Mouse (Mus musculus): Measurements from ENCODE around the gene Sod3.

The Sod3 gene

DNA sequence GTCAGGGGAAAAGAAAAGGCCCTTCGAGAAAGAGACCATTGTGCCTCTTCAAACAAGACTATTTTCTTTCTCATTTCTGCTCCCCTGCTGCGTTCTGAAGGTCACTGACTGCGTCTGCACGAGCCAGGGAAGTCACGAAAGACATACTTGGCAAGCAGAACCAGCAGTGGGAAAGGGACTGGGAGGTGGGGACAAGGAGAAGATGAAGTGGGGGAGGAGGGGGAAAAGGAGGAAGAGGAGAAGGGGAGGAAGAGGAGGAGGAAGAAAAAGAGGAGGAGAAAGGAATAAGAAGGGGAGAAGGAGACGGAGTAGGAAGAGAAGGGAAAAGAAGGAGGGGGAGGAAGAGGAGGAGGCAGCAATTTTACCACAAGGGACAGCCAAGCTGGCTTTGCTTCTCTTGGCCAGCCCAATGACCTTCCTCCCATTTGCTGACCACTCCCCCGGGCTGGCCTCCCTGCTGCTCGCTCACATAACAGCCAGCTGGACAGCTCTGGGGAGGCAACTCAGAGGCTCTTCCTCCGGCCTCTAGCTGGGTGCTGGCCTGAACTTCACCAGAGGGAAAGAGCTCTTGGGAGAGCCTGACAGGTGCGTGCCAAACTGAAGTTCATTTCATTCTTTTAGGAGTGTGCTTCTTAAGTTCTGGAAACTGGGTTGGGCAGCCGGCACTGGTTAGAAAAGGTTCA lies at the start of gene Sod3:
TSS of gene Sod3 (plus strand) at position 324 of the 683 bp plus-strand sequence.
- no peak for DNase-seq (ENCODE audit: low spot score in 2 of 2)

DNA sequence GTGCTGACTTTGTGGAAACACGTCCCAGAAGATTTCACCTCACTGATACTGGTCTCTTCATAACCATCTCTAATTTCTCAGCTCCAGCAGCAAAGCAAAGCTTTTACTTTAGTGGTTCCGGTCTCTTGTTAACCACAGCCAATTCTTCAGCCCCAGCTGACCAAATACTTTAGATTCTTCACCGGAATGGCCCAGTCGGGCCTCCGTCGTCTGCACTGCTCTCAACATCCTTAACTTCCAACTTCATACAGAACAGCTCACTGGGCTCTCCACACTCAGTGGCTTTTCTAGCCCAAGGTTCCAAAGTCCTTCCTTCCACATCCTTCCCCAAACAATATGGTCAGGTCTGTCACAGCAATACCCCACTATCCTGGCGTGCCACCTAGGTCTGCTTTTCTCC lies 46.7 kb upstream of the Sod3 start:
- DNase-seq (ENCODE audit: low spot score in 2 of 2) = no peak

DNA sequence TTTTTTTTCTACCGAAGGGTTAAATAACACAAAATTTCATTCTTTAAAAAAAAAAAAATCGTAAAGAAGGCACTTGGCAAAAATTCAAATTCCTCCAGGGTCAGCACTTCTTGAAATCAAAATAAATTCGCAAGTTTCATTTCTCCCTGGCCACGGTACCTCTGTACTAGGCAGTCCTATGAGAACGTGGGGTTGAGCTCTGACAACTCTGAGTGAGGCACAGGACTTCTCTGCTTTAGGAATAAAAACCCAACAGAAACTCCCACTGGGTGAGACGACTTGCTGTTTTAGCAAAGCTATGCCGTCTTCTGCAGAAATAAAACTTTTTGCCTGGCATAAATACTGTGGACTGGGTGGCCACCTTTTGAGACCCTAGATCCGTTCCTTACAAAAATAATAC lies 44.1 kb upstream of the Sod3 start:
- no peak for DNase-seq (ENCODE audit: low spot score in 2 of 2)

DNA sequence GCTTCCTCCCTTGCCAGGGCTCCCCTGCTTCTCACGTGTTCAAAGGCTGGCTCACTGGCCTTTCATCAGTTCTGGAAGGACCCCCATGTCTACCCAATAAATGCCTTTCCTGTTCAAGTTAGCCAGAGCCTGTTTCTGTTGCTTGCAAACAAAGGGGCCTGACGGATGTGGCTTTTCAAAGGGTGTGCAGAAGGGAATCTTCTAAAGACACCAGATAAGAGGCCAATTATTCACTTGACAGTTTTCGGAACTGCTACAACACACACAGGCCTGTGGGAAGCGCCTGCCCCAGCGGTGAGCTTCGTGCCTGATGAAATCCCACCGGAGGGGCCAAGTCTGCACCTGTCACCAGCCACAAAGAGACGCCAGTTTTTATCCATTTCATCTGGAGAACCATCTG lies 31.5 kb upstream of the Sod3 start:
- peak in 1 of 2 experiments; percentile 6 for DNase-seq (ENCODE audit: low spot score in 2 of 2)

DNA sequence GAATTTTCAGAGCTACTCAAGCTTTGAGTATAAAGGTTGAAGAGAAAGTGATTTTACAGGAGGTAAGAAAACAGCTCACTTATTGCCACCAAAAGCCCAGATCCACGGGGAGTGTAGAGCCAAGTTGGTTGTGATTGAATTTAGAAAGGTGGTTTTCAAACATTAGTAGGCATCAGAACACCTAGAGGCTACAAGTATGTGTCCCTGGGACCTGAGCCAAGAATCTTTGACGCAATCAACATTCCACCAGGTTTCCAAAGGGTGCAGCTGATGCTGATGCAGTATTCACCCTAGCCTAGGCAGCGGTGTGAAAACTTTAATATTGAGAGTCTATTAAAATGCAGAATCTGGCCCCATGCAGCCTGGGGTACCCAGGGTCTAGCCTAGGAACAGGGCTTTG lies 28.0 kb upstream of the Sod3 start:
- DNase-seq (ENCODE audit: low spot score in 2 of 2) = no peak

DNA sequence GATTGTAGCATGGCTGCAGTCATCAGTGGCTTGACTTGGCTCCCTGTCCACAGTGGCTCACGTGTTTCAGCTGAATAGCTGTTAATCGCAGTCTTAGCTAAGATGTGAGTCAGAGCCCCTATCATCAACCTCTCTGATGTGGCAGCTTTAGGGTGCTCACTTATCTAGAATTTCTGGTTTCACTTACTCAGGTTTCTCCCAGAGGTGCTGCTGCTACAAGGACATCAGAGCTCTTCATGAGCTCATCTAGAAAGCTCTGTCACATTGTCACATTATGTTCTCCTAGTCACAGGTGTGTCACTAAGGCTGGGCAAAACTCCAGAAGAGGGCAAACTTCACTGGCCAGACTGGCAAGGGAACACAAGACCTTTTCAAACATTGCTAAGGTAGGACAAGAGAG lies 24.5 kb upstream of the Sod3 start:
- DNase-seq (ENCODE audit: low spot score in 2 of 2) = no peak

DNA sequence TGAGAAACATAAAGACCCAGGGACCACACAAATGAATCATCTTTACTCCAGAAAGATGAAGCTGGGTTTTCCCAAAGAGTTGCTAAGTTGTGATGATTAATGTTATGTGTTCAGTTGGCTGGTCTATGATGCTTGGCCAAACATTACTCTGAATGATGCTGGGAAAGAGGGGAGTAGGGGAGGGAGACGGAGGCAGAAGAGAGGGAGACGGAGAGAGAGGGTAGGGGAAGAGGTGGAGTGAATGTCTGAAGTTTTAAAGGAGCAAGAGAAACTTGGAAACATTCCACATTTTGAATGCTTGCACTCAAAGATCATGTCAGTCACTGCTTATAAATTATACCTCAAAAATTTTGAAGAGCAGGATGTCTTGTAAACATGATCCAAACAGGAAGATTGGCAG lies 16.7 kb upstream of the Sod3 start:
- no peak for DNase-seq (ENCODE audit: low spot score in 2 of 2)

DNA sequence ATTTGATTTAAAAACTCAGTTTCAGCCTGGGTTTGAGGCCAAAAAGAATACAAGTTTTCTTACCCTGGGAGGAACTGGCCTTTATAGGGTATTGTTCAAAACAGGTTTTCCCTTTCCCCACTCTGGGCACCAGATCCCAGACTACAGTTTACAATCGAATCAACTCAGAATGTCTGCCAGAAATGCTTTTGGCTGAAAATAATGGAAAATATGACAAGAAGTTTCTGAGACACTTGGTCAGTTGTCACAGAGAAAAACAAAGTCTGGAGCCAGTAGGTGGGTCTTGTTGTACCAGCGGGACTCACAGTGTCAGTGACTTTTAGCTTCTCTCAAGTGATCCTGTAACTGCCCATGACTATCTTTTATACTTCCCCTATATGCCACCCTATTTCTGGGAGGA lies 13.1 kb upstream of the Sod3 start:
- DNase-seq (ENCODE audit: low spot score in 2 of 2) = no peak

DNA sequence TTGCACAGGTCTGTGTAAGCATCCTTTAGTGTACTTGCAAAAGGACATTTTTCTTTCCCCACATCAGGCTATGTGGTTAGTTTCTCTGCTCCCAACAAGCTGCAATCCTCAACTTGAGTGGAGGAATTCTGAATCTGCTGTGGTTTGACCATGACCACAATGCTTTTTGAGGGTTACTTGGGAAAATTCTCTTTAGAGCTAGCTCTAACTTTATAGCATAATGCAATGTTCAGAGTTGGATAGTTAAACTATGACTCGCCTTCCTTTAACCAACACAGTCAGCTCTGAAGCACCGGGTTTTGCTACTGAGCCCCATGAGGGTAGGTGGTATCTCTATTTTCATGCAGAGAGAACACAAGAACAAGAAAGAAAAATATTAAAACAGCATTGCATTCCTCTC lies 12.0 kb upstream of the Sod3 start:
- no peak for DNase-seq (ENCODE audit: low spot score in 2 of 2)

DNA sequence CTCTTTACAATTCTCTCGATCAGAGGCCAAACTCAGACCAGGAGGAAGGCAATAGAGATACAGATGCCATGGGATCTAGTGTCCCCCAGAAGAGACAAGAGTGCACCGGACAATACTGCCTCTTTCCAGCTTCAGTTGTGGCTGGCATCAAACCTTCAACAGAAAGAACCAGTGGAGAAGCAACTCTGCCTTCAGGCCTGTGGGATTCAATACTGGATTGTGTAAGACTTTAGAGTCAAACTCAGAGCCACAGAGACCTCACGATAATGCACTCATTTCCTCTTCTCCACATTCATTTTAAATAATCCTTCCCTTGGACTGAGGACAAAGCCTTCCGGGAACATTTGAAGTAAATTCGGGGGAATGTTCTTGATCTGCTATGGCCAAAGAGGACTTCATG lies 10.9 kb upstream of the Sod3 start:
- no peak for DNase-seq (ENCODE audit: low spot score in 2 of 2)

DNA sequence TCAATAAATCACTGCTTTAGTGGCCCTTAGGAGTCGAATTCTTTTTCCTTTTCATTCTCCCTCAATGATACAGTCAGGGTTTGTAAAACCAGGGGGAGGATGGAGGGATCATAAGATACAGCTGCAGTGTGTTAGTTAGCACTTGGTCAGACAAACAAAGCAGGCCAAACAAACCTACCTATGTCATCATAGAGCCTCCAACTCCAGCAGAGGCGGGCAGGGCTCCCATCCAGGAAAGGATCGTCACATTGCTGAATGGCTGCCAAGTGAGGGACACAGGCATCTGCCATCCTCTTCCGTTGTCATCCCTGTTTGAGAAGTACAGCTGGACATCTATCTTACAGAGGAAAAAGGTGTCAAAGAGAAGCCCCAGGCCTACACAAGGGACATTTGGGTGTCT lies 9.2 kb upstream of the Sod3 start:
- DNase-seq (ENCODE audit: low spot score in 2 of 2) = no peak

DNA sequence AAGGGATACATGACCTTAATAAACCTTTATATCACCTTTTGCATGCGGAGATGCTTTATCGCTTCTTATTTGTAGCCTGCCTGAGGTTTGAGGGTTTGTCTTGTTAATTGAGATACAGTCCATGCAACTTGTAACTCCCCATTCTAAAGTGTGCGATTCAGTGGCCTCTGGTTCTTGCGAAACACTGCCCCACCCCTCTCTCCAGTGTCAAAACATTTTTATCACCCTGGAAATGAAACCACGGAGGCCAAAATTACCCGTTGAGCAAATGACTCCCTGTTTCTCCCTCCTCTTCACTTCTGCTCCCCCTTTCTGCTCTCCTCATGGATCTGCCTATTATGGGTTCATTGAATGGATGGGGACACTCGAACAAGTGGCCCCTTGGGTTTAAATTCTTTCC lies 8.0 kb upstream of the Sod3 start:
- DNase-seq (ENCODE audit: low spot score in 2 of 2) = no peak

DNA sequence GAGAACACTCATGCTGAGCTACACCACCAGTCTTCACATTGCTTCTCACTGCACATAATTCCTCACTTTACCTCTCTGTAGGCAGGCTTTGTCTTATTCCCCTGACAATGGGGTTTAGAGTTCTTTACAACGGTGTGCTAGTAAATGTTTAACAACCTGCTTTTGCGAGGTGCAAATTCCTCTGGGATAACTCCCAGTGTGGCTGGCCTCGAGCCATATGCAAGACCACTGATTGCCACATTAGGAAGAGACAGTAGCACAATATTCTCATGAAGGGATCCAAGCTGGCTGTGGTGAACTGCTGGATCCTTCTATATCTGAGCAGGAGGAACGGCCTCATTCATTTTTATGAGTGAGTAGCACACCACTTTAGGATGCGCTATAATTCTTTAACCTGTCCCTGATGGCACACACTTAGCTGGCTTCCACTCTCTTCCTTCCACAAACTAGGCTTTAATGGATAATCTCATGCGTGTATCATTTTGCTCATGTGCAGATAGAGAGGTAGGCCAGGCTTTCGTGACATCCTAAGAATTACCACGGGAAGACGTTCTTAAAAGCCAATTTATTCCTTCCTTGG lies 6.3 kb upstream of the Sod3 start:
- no peak for DNase-seq (ENCODE audit: low spot score in 2 of 2)

DNA sequence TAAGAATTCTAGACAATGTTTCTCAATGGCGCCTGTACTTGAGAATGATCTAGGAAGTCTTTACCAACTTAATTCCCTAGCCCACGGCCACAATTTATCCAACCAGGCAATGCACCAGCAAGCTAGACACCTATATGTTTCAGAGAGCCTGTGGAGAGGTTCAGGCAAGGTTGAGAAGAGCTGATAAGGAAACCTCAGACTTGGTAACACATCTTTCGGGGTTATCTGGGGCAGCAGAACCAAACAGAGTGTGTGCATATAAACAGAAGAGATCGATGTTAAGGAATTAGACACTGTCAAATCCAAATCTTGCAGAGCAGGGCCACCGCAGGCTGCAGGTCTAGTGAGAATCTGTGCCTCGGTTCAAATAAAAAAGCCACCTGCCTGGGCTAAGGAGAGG lies 5.5 kb upstream of the Sod3 start:
- no peak for DNase-seq (ENCODE audit: low spot score in 2 of 2)

DNA sequence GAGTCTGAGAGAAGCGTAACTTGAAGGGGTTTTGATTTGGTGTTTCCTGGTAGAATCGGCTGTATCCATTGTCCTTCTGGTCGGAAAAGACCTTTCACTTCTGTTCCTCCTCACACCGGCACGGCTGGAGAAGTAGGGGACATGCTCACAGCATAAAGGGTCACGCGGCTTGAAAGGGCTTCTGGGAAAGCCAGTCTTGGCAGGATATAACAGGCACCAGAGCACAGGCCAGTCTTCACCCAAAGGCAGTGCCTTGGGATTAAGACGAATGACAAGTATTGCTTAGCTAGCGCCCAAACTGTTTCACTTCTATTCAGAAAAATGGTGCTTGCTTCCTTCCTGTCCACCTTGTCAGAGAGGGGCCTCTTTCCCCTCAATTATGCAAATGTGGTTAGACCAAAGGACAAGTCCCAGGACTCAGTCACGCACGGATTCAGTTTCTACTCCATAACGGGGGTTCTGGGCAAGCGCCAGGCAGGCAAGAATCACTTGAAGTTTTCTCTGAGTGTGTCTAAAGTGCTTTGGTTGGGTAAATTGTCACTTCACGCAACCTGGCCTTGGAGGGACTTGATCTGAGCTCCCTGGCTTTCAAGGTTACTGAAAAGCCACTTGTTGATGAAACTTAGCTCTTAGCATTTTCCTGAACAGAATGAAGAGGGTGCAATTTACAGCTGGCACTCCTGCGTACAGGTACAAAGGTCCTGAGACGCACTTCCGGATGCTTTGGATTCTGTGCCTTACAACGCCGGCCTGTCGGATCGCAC lies 3.1 kb upstream of the Sod3 start:
- DNase-seq (ENCODE audit: low spot score in 2 of 2) = no peak

DNA sequence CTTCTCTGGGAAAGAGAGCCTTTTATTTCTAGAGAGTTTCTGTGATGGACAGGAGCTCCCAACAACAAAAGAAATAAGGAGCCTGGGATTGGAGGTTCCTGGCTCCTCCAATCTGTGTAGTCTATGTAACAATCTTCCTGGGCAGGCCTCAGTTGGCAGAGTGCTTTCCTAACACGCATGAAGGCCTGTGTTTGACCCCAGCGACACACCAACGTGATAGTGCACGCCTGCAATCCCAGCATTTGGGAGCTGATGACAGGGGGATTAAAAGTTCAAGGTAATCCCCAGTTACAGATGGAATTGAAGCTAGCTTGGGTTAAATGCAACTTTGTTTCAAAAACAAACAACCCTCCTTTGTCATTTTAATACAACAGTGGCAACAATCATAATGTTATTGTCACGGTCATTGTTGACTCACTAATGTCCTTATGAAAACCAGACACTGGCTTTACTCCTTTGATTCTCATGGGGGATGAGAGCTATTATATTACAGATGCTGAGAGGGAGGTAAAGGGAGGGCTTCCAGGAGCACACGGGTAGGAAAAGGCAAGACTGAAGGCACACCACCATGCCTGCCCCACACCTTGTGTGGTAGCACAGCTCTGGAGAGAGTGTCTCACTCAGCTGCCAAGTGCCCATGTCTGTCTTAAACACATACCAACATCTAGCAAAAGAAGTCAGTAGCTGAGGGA lies 669 bp upstream of the Sod3 start:
- DNase-seq (ENCODE audit: low spot score in 2 of 2) = no peak

DNA sequence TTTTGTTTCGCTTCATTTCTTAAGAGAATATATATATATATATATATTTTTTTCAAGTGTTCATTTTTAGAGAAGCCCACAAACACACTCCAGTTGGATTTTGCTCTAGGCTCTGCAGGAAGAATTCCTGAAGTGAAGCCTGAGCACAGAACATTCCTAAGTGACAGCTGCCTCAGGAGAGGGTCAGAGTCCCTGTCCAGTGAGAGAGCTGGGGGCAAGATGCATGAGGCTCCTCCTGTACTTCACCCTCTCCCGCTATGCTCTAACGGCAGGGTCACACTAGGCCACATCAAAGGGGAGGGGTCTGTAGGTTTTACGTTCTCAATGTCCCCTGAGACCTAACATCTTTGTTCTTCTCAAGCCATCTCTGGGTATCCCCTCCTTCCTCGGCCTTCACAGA lies 930 bp downstream of the Sod3 start:
- DNase-seq (ENCODE audit: low spot score in 2 of 2) = no peak

DNA sequence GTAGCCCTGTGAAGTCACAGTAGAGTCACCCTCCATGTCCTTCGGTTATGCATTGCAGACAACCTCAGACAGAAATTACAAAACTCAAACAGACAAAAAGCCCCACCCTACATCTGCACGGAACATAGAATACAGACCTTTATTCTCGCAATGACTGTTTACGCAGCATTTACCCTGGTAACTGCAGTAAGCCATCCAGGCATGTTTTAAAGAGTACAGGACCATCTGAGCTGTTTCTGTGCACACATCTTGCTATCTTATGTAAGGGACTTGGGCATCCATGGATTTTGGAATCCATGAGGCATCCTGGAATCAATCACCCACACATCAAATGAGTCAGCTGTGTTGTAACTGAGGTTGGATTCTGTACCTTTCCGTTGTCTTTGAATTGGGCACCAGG lies 2.3 kb downstream of the Sod3 start:
- no peak for DNase-seq (ENCODE audit: low spot score in 2 of 2)

DNA sequence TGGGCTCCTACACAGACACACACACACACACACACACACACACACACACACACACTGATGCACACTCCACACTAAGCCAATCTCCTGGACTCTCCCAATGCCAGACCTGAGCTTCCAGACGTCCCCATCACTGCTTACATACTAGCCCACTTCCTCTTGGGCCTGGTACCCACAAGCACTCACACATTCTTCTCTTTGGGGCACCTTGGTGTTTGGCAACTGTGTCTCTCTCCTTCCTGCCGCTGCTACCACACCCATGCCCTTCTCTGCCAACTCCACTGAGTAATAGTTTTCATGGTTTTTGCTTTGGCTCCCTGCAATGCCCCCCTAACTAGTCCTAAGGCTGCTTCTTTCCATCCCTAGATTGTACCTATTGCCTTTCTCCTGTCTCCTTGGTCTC lies 3.1 kb downstream of the Sod3 start:
- DNase-seq (ENCODE audit: low spot score in 2 of 2) = no peak

DNA sequence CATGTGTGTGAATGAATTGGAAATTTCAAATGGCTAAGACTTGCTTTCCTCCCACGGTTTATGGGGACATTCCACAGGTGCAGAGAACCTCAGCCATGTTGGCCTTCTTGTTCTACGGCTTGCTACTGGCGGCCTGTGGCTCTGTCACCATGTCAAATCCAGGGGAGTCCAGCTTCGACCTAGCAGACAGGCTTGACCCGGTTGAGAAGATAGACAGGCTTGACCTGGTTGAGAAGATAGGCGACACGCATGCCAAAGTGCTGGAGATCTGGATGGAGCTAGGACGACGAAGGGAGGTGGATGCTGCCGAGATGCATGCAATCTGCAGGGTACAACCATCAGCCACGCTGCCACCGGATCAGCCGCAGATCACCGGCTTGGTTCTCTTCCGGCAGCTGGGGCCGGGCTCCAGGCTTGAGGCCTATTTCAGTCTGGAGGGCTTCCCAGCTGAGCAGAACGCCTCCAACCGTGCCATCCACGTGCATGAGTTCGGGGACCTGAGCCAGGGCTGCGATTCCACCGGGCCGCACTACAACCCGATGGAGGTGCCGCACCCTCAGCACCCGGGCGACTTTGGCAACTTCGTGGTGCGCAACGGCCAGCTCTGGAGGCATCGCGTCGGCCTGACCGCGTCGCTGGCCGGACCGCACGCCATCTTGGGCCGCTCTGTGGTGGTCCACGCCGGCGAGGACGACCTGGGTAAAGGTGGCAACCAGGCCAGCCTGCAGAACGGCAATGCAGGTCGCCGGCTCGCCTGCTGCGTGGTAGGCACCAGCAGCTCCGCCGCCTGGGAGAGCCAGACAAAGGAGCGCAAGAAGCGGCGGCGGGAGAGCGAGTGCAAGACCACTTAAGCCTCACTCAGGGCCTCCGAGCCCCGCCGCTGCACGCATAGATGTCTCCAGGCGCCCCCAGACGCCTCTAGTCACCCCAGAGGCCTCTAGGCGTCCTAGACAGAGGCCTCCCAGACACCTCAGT lies 4.6 kb downstream of the Sod3 start:
- DNase-seq (ENCODE audit: low spot score in 2 of 2) = no peak

DNA sequence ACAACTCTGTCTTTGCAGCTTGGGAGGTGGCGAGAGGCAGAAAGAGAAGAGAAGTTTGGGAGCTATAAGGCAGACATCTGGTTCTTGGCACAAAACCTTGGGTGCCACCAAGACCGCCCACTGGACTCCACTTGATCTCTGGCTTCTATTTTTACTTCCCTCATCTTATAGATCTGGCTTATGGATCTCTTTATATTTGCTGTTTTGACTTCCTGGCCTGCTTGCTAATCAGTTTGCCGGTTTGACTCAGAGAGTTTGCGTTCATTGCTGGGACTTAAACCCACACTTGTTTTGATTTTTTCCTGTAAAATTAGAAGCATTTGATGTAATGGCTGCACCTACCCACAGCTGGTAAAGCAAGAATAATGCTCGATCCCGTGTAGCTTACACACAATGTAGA lies 7.3 kb downstream of the Sod3 start:
- DNase-seq (ENCODE audit: low spot score in 2 of 2) = no peak

DNA sequence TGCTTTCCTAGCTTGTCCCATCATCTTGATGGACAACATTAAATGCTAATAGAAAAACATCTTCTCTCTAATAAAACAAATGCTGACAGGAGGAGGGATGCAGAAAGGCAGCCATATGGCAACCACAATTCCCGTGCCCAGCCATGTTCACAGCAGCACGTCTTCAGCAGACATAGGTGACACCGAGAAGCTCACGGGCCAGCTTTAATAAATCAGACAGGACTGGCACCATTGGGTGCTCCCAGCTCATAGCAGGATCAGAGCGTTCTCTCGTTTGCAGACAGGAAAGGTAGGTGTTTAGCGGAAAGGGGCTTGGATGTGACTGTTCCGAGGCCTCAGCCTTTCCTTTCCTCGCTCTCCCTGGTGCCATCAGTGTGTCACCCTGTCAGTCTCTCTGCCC lies 12.3 kb downstream of the Sod3 start:
- DNase-seq (ENCODE audit: low spot score in 2 of 2) = no peak

Measured in thymus, postnatal 10 days (tissue).